Mouse (Mus musculus) frontal cortex, adult 2 months (tissue): Measurements from ENCODE around the gene Tbxa2r. TPM values are rescaled to one million over a fixed set of nuclear protein-coding genes. Genes with fewer than 3 reads are reported as not detected.

Experiments used
- DNase-seq, 2 experiments: peaks; one replicate each; pipeline ENCODE4 v3.0.0; 2022; ENCODE audit warnings: low spot score in 1 of 2; ENCODE audit errors: extremely low spot score in 1 of 2
- polyA plus RNA-seq: library from polyadenylated mRNA; depleted of rRNA; stranded (reverse); fragments of >200 nt; gene quantifications from 2 replicates; pipeline ENCODE4 v1.2.3, GENCODE M21; 2012

The Tbxa2r gene
- polyA plus RNA-seq, 1 experiment, result 3.3 TPM

DNA sequence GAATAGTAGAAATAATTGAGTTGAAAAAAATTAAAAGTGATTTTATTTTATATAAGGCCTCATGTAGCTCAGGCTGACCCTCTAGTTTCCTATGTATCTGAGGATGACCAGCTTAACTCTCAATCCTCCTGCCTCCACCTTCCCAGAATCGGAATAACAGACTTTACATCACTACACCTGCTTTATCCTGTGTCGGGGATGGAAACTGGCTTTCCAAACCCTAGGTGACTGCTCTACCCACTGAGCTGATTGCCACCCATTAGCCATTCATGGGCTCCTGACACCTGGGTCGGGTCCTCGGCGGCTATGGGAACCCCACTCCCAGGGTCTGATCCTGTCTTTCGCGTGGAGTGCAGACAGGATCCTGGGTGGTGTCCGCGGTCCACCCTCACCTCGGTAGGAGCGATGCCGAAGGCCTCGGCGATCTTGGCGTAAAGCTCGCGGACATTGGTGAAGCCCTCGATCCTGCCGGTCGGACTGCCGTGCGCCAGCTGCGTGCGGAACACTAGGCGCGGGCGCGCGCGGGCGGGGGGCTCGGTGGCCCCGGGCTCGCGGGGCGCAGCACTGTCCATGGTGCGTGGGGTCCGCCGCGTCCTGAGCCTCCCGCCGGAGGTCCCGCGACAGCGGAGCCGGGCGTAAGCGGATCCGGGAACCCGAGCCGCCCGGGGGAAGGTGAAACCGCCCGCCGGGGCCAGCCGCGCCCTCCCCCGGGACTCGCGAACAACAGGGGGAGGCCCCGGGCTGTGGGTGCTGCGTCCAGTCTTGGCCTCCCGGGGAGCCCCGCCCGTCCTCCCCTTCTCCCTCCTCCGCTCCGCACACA is 14.4 kb downstream of the Tbxa2r start, which contains the start of gene Gipc3:
Gene Gipc3 (minus strand): TSS at position 581 of the 820 bp plus-strand sequence.
- DNase-seq, result no peak

DNA sequence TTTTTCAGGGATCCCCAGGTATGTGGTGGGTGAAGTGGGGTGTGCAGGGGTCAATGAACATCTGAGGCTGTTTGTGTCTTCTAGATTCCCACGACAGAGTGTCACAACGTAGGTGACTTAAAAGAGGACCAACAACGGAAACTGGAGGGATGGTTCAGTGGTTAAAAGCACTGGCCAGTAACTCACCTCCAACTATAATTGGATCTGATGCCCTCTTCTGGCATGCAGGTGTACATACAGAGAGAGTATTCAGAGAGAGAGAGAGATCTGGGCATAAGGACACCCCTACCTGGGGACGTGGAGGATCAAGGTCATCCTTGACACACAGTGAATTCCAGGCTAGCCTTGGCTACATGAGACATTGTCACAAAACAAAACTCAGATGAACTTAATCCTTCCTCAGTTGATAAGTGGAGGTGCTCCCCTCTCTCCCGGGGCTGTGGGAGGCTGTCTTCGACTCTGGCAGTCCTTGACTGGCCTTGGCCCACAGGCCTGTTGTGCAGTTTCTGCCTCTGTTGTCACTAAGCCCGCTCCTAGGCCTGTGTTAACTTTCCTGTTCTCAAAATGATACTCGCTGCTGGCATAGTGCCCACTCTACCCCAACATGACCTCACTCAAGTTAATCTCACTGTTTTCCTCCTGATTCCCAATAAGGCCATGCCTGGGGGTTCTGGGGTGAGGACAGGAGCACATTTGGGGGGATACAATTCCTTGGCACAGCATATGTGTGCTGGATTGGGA is 16.1 kb downstream of the Tbxa2r start:
- no peak for DNase-seq

DNA sequence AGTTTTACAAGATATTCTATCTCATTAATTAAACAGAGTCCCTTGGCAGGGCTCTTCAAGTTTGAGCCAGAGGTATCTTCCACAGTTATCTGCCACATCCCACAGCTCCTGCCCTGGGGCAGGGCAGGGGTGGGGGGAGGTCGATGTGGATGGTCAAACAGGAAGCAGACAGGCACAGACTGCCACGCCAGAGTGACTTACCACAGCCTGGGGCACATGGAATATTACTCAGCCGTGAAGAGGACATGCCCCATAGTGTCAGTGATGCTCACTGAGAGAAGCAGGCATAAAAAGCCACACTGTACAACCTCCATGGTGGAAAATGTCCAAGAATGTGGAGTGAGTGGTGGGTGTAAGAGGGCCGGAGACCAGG is 16.6 kb downstream of the Tbxa2r start:
- no peak for DNase-seq

DNA sequence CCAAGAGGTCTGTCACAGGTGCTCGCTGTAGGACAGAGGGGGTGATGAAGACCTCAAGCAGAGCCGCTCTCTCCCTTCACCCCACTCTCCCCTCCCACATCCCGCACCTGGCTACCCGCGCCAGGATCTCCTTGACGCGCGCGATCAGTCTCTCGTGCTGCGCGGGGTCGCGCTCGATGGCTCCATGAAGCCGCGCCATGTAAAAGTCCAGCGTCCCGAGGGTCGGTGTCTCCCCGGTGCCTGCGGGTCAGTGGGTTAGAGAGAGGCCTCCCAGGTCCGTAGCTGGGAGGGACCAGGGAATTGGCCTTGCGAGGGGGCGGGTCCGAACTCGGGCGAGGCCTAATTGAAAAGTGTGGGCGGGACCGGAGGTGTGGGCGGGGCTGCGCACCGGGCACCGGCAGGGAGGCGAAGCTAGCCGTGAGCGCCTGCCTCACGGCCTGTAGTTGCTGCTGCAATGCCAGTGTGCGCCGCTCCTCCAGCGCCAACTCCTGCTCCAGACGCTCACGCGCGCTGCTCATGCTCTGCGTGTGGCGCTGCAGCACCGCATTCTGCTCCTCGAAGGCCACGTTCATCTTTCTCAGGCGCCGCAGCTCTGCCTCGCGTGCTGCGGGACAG is 18.0 kb downstream of the Tbxa2r start:
- peak in 1 of 2 experiments; percentile 54 for DNase-seq

GRCm38 (mm10) chr10:81349146-81349545 is 20.6 kb downstream of the Tbxa2r start:
- no peak for DNase-seq

GRCm38 (mm10) chr10:81349961-81350350 is 21.4 kb downstream of the Tbxa2r start:
- no peak for DNase-seq

- DNase-seq, result peak; percentile 99 to 100
Observed at GRCm38 (mm10) chr10:81350351-81351063, 22.0 kb downstream of the Tbxa2r start, which contains the start of gene Hmg20b. Hmg20b (minus strand) TSS chr10:81350480.

DNA sequence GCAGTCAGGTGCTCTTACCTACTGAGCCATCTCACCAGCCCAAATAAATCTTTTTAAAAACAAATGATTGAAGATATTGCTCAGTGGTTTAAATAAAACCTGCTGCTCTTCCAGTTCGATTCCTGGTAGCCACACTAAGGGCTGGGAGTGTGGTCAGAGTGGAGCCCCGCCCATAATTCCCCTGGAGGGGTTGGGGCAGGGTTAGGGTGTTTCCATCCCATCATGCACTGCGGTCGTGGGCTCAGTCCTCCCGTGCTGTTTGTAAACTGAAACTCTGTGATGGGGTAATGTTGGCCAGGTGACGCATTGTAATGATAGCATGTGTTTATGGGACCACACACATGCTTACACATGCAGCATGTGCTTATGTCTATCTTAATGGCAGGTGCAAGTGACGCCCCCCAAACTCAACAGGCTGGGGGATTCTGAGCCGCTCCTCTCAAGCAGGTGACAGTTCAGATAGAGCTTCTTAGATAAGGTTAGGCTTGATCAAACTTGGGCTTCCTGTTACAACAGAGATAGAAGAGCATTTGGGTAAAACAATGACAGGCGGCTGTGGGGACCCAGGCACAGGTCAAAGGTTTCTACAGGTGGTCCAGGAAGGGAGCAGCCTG is 23.3 kb downstream of the Tbxa2r start:
- DNase-seq, result no peak

DNA sequence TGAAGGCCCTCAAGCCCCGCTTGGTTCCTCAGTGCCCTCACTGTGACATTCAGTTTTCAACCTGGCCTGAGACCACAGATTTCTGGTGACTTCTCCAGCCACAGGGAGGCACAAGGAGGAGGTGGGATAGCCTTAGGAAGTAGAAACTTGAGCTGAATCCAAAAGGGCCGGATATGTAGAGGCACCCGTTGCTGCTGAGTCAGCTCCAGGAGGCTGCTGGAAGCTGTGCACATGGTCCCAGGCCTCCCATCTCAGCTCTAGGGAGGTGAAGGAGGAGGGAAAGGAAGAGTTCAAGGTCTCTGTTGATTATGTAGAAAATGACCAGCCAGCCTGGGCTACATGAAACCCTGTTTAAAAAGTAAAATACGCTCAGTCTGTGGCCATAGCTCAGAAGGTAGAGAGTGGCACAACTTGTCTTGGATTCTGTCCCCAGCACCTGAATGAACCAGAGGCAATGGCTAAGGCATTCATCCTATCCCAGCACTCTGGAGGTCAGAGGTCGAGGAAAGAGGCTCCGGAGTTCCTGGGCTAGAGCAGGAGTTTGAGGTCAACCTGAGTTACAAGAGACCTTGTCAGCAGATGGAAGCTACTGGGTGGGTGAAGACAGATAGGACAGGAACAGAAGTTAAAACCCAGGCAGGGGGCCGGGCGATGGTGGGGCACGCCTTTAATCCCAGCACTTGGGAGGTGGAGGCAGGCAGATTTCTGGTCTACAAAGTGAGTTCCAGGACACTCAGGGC is 26.4 kb downstream of the Tbxa2r start:
- DNase-seq, result no peak

GRCm38 (mm10) chr10:81355533-81355932 is 27.0 kb downstream of the Tbxa2r start:
- DNase-seq, result no peak

GRCm38 (mm10) chr10:81356352-81356990 is 27.9 kb downstream of the Tbxa2r start:
- no peak for DNase-seq

DNA sequence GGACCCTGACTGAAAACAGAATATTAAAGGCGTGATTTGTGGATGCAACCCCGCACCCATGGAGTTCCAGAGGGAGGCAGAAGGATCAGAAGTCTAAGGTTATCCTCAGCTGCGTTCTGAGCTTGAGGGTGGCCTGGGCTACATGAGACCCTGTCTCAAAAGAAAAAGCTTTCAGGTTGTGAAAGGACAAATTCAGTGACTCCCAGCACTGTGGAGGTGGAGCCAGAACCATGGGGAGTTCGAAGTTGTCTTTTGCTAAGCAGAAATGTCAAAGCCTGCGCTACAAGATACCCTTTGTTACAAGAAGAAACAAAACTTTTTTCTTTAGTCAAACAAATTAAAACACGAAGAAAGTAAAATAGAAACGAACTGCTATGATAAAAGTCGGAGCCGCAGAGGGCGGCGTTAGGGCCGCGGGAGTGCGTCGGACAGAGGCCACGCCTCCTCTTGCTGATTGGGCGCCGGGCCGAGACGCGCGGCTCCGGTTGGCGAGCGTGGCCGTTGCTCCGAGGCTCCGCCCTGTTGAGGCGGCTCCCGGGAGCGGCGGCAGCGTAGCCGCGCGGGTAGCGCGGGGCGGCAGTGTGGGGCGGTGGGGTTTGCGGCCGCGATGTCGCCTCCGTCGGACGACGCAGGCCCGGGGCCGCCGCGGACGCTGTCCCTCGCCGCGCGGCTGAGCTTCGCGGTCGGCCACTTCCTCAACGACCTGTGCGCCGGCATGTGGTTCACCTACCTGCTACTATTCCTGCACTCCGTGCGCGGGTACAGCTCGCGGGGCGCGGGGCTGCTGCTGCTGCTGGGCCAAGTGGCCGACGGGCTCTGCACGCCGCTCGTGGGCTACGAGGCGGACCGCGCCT is 28.7 kb downstream of the Tbxa2r start, which contains the start of gene Mfsd12:
Gene Mfsd12 (plus strand): TSS at position 501 of the 854 bp plus-strand sequence.
- peak; percentile 69 to 93 for DNase-seq

DNA sequence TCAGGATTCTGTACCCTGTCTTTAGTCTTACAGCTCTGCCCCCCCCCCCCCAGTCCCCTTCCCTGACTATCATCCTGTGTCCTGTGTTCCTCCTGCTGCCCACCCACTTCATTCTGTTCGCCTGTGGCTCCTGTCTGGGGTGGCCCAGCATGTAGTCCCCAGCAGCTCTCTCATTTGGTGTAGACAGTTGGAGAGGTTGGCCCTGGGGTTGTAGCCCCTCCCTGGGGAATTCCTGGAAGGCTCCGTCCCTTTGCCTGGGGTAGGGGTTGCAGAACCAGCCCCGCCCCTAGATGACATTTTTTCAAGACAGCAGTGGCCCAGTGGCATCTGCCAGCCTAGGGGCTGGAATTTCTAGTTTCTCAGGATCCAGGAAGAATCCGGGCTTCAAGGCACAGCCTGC is 29.7 kb downstream of the Tbxa2r start:
- no peak for DNase-seq

DNA sequence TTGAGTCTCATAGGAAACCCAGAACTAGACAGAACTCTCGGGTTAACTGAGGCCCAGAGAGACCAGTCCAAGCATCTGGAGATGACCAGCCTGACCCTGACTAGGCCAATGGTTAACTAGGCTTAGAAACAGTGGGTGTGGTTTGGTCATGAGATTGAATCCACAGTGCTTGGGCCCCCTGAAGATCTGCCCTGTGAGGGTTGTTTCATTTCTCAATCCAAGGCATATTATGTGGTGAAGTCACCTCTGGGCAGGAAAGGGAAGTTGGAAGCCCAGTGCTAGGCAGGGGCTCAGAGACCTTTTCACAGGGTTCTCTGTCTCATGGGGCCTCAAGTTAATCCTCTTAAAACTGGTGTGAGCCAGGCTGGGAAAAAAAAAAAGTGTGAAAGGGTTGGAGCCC is 30.3 kb downstream of the Tbxa2r start:
- DNase-seq, result no peak

GRCm38 (mm10) chr10:81360721-81361120 is 32.2 kb downstream of the Tbxa2r start:
- no peak for DNase-seq

- DNase-seq, result no peak
Observed at GRCm38 (mm10) chr10:81362336-81362949, 33.9 kb downstream of the Tbxa2r start.

DNA sequence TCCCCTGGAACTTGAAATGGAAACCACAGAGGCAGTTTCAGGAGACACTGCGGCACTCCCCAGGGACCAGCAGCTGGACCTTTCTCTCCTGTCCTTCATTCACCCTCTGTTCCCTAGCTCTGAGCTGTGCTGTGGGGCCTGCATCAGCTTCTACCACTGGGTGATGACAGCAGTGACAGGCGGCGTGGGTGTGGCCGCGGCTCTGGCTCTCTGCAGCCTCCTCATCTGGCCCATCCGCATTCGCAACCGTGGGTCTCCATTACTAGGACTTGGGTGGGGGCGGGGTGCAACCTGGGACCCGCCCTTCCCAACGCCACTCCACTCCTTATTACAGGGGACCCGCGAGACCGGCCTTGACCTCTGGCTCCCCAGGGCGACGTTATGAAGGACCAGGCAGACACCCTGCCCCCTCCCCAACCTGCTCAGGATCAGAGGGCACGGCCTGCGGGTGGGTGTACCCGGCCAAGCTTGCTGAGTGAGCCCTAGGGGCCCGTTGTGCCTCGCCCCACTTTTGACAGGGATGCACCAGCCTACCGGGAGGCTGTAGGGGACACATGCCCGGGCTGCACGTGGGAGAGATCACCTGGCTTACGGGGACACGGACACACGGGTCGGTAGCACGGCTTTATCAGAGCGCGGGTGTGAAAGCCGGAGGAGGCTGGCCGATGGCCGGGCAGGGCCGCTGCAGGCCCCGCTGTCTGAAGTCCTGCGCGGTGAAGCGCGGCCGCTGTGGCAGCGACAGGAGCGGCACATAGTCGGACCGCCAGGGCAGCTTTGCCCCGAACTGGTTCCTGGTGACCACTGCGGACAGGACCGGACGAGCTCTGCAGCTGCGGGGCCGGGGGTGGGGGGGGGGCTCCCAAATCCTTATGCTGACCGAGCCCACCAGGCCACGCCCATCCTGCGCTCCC is 35.2 kb downstream of the Tbxa2r start:
- no peak for DNase-seq
